Mouse (Mus musculus) gastrocnemius, postnatal 10 days (tissue): ENCODE measurements around the gene Tmem239. TPM values are rescaled to one million over a fixed set of nuclear protein-coding genes. Genes with fewer than 3 reads are reported as not detected.
A peak's percentile ranks its signal among the peaks of the same experiment; 100 is the strongest.
"Not testable (repeated sequence)": the region's sequence is repeated elsewhere in the genome, so short reads cannot be mapped to it uniquely, and the experiment has no call there.

ENCODE experiments used
- DNase-seq: peaks from one replicate; pipeline ENCODE4 v3.0.0; 2021; ENCODE audit warnings: mixed read lengths
- long read RNA-seq, 2 experiments: library from polyadenylated mRNA; stranded (forward); transcript quantifications; one replicate each; pipeline ENCODE4 v2.0.0; 2021
- total RNA-seq, 2 experiments: library from RNA; stranded (reverse); gene quantifications; 2 replicates each; pipeline ENCODE4 v1.2.3; 2021

Tmem239 gene
- total RNA-seq: not detected
- long read RNA-seq, experiment 1: 0 reads
- long read RNA-seq, experiment 2: 0 reads

GRCm38 (mm10) chr2:130406178-130406577 lies at the start of gene Tmem239:
TSS of gene Tmem239 (plus strand) at chr2:130406478.
- DNase-seq: no peak

- no peak for DNase-seq
These were observed 48.7 kb upstream of the Tmem239 start for GRCm38 (mm10) chr2:130357551-130357950.

- no peak for DNase-seq
These were observed 47.4 kb upstream of the Tmem239 start for GRCm38 (mm10) chr2:130358852-130359251.

- peak; percentile 64 for DNase-seq
These were observed 43.7 kb upstream of the Tmem239 start for GRCm38 (mm10) chr2:130362511-130363026.

- peak; percentile 13 for DNase-seq
These were observed 40.8 kb upstream of the Tmem239 start for GRCm38 (mm10) chr2:130365211-130366094.

GRCm38 (mm10) chr2:130367386-130367785 lies 38.9 kb upstream of the Tmem239 start:
- no peak for DNase-seq

- DNase-seq: not testable (repeated sequence)
These were observed 33.3 kb upstream of the Tmem239 start for GRCm38 (mm10) chr2:130373026-130373425.

- no peak for DNase-seq
These were observed 31.3 kb upstream of the Tmem239 start for GRCm38 (mm10) chr2:130374951-130375350.

- no peak for DNase-seq
These were observed 23.1 kb upstream of the Tmem239 start for GRCm38 (mm10) chr2:130383205-130383604.

GRCm38 (mm10) chr2:130383895-130384294 lies 22.4 kb upstream of the Tmem239 start:
- no peak for DNase-seq

- no peak for DNase-seq
These were observed 20.1 kb upstream of the Tmem239 start for GRCm38 (mm10) chr2:130386212-130386611.

- DNase-seq: no peak
These were observed 17.5 kb upstream of the Tmem239 start for GRCm38 (mm10) chr2:130388796-130389195.

- DNase-seq: no peak
These were observed 15.2 kb upstream of the Tmem239 start for GRCm38 (mm10) chr2:130390993-130391625.

- no peak for DNase-seq
These were observed 13.4 kb upstream of the Tmem239 start for GRCm38 (mm10) chr2:130392836-130393235.

GRCm38 (mm10) chr2:130395696-130396095 lies 10.6 kb upstream of the Tmem239 start:
- no peak for DNase-seq

- DNase-seq: peak; percentile 57
These were observed 8.9 kb upstream of the Tmem239 start, which contains the start of gene Cpxm1 for GRCm38 (mm10) chr2:130397186-130397985. TSS of gene Cpxm1 (minus strand) at chr2:130397574.

GRCm38 (mm10) chr2:130398091-130398490 lies 8.2 kb upstream of the Tmem239 start:
- no peak for DNase-seq

GRCm38 (mm10) chr2:130400046-130400445 lies 6.2 kb upstream of the Tmem239 start:
- no peak for DNase-seq

- DNase-seq: no peak
These were observed 4.4 kb upstream of the Tmem239 start for GRCm38 (mm10) chr2:130401891-130402290.

- no peak for DNase-seq
These were observed 1.3 kb upstream of the Tmem239 start, which contains the start of the genes Gm28372 and 1700020A23Rik for GRCm38 (mm10) chr2:130404939-130405338. TSS of gene Gm28372 (plus strand) at chr2:130405239. TSS of gene 1700020A23Rik (plus strand) at chr2:130405259.

GRCm38 (mm10) chr2:130408194-130408593 lies 1.9 kb downstream of the Tmem239 start:
- DNase-seq: no peak
